Mouse (Mus musculus) neural tube, embryonic 15.5 days (tissue): Measurements from ENCODE around the gene Cd48. TPM values are rescaled to one million over a fixed set of nuclear protein-coding genes. Genes with fewer than 3 reads are reported as not detected.

ENCODE experiments used
- ATAC-seq: fragments of 200-750 bp; cut with Nextera tagmentation; 2 replicates; pipeline ENCODE4 v1.8.0; 2017; ENCODE audit warnings: mild to moderate bottlenecking, moderate TSS enrichment, moderate library complexity; ENCODE audit not compliant: low FRiP score
- H3K27ac ChIP-seq: fragments of 300-500 bp; sonication (generic); replicated peaks from 2 replicates; pipeline ENCODE4 v1.5.1; 2015; ENCODE audit warnings: mild to moderate bottlenecking, inconsistent platforms
- H3K27me3 ChIP-seq: fragments of 300-500 bp; sonication (generic); replicated peaks from 2 replicates; pipeline ENCODE4 v1.6.1; 2015; ENCODE audit warnings: inconsistent platforms
- H3K36me3 ChIP-seq: fragments of 300-500 bp; sonication (generic); 2 replicates; pipeline ENCODE4 v1.6.1; 2015; ENCODE audit warnings: inconsistent platforms
- H3K4me1 ChIP-seq: fragments of 300-500 bp; sonication (generic); 2 replicates; pipeline ENCODE4 v1.6.1; 2015; ENCODE audit warnings: inconsistent platforms
- H3K4me2 ChIP-seq: fragments of 300-500 bp; sonication (generic); 2 replicates; pipeline ENCODE4 v1.6.1; 2015; ENCODE audit warnings: inconsistent platforms, mild to moderate bottlenecking, moderate library complexity
- H3K4me3 ChIP-seq: fragments of 300-500 bp; sonication (generic); replicated peaks from 2 replicates; pipeline ENCODE4 v1.5.1; 2015; ENCODE audit warnings: mild to moderate bottlenecking, inconsistent platforms
- H3K9ac ChIP-seq: fragments of 300-500 bp; sonication (generic); replicated peaks from 2 replicates; pipeline ENCODE4 v1.6.1; 2015; ENCODE audit warnings: mild to moderate bottlenecking, inconsistent platforms
- H3K9me3 ChIP-seq: fragments of 300-500 bp; sonication (generic); replicated peaks from 2 replicates; pipeline ENCODE4 v1.6.1; 2016; ENCODE audit warnings: inconsistent platforms
- WGBS: fragments of 180-500 bp; shearing (Covaris S2); methylation state at CpG from one replicate; pipeline ENCODE4 v1.1.7; 2015; ENCODE audit warnings: mixed read lengths; 5-methylcytosine and 5-hydroxymethylcytosine counted together
- polyA plus RNA-seq: library from polyadenylated mRNA; unstranded; fragments of >200 nt; fragmentation: Nextera tagmentation; extraction: Ambion mirVana; gene quantifications from 2 replicates; pipeline ENCODE4 v1.2.1, GENCODE M21; 2015

Cd48 gene
- polyA plus RNA-seq = 1.3 and 11.7 TPM in 2 replicates

DNA sequence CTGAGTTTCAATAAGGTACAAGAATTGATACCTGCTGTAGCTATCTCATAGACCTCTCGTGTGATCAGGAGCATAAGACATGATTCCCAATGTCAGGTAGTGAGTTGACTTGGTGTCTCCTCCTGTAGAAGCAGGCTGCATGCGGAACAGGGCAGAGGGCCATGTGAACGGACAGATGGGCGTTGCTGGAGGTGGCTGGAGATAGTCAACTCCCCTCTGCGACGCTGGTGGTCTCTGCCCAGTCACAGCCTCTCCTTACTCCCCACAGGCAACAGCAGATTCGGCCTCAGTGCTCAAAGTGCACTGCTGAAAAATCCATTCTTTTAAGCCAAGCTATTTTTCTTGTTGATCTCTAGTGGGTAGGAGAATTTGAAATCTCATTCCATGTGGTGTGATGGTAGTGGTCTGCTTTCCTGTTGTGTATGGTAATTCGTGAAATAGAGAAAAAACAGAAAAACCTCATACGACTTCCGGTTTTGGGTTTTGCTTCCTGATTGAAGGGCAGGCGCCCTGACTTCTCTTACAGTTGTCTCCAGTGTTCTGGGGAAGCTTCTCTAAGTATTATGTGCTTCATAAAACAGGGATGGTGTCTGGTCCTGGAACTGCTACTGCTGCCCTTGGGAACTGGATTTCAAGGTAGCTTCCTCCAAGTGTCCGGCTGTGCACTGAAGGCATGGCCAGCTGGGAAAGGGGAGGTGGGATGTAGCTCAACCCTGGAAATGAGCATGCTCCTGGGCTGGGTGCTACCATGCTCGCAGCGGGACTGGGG, at the start of gene Cd48:
TSS of gene Cd48 (plus strand) at position 479 of the 769 bp plus-strand sequence.
- Histone ChIP-seq H3K4me2 (no peak within 1 kb of the TSS), H3K36me3 (no peaks in the 10 kb centered on the region), H3K4me1 (no peaks in the 10 kb centered on the region), H3K9me3 (no peaks in the 10 kb centered on the region), H3K4me3 (no peak within 1 kb of the TSS), H3K27me3 (no peaks in the 10 kb centered on the region), H3K9ac (no peak within 1 kb of the TSS), H3K27ac (no peak within 1 kb of the TSS)
- ATAC-seq = no peak
- 91% methylated on average over 14 of the region's 14 CpGs for WGBS

DNA sequence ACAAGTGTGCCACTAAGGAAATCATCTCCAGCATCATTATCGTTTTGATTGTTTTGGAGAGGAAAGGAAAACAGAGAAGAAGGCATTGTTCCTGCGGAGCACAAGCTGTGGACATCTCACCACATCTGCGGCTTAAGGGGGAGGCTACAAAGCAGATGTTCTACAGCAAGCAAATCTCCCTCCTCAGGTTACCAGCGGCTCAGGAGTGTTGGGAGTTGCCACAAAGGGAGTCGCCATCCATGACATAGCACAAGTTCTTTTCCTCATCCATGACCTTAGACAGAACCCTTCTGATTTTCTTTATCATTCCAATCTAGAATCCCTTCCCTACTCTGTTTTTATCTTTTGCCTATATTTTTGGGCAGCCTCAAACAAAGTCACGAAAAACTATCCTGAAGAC, 46.1 kb upstream of the Cd48 start:
- no peaks in the 10 kb centered on the region for H3K27me3 ChIP-seq
- H3K9ac ChIP-seq = no peak overlapping the region
- H3K27ac ChIP-seq = no peak overlapping the region
- no peak for ATAC-seq
- H3K4me1 ChIP-seq = no peaks in the 10 kb centered on the region
- H3K4me3 ChIP-seq = no peak overlapping the region
- H3K36me3 ChIP-seq = no peaks in the 10 kb centered on the region
- 80% methylated on average over 6 of the region's 6 CpGs for WGBS
- H3K4me2 ChIP-seq = no peak overlapping the region
- no peaks in the 10 kb centered on the region for H3K9me3 ChIP-seq

DNA sequence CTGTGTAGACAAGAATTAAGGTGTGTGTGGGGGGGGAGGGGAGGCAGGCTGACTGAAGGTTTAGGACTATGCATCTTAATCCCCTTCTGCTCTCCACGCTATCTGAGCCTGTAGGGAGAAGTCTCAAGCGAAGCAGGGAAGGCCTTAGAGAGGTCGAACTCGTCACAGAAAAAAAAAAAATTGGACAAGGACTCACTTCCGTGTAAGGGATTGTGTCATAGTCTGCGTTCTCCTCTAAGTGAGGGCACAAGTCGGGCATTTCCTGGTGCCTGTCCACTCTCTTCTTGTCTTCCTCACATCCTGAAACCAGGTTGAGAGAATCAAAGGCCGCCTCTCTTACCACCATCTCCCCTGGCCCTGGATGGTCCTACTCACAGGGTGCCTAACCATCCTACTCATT, 44.7 kb upstream of the Cd48 start:
- Histone ChIP-seq H3K4me3 (no peak overlapping the region), H3K4me1 (no peaks in the 10 kb centered on the region), H3K9me3 (no peaks in the 10 kb centered on the region), H3K4me2 (no peak overlapping the region), H3K9ac (no peak overlapping the region), H3K27me3 (no peaks in the 10 kb centered on the region), H3K27ac (no peak overlapping the region), H3K36me3 (no peaks in the 10 kb centered on the region)
- ATAC-seq = no peak
- WGBS = 92% methylated on average over 8 of the region's 8 CpGs

DNA sequence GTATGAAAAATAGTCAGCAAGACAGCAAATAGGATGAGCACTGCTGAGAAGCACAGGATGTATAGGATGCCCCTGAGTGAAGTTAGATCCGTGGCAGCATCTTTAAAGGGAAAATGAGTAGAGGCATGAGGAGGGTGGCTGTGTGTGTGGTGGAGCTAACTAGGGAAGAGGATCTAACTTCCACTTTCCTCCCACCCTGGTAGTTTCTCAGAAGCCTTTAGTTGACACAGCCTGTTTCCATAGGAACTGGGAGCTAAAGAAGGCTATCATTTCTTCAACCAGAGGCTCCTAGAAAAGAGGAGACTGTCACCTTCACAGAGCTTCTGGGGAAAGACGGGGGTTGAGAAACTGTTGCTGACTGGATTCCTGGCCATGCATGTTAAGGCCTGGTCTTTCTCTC, 43.1 kb upstream of the Cd48 start:
- Histone ChIP-seq H3K4me2 (no peak overlapping the region), H3K36me3 (no peaks in the 10 kb centered on the region), H3K27ac (no peak overlapping the region), H3K4me3 (no peak overlapping the region), H3K27me3 (no peaks in the 10 kb centered on the region), H3K9me3 (no peaks in the 10 kb centered on the region), H3K4me1 (no peaks in the 10 kb centered on the region), H3K9ac (no peak overlapping the region)
- ATAC-seq = no peak
- WGBS = 66% methylated on average over 2 of the region's 2 CpGs

- Histone ChIP-seq H3K36me3 (no peaks in the 10 kb centered on the region), H3K9ac (no peak overlapping the region), H3K27me3 (no peaks in the 10 kb centered on the region), H3K4me1 (no peaks in the 10 kb centered on the region), H3K9me3 (no peaks in the 10 kb centered on the region), H3K27ac (no peak overlapping the region), H3K4me3 (no peak overlapping the region), H3K4me2 (no peak overlapping the region)
- no peak for ATAC-seq
- WGBS = 95% methylated on average over 6 of the region's 6 CpGs
Observed at GRCm38 (mm10) chr1:171640796-171641195, 41.0 kb upstream of the Cd48 start.

- WGBS = 91% methylated on average over 7 of the region's 7 CpGs
Observed at GRCm38 (mm10) chr1:171643612-171644011, 38.2 kb upstream of the Cd48 start.

GRCm38 (mm10) chr1:171646429-171646940, 35.3 kb upstream of the Cd48 start:
- Histone ChIP-seq H3K27ac (no peak overlapping the region), H3K27me3 (no peaks in the 10 kb centered on the region), H3K9ac (no peak overlapping the region), H3K36me3 (no peaks in the 10 kb centered on the region), H3K4me2 (no peak overlapping the region), H3K4me1 (no peaks in the 10 kb centered on the region), H3K4me3 (no peak overlapping the region), H3K9me3 (no peaks in the 10 kb centered on the region)
- WGBS = 79% methylated on average over 5 of the region's 5 CpGs
- no peak for ATAC-seq

More at GRCm38 (mm10) chr1:171643612-171644011, 38.2 kb upstream of the Cd48 start:
- no peaks in the 10 kb centered on the region for H3K9me3 ChIP-seq
- no peak for ATAC-seq
- no peaks in the 10 kb centered on the region for H3K4me1 ChIP-seq
- no peak overlapping the region for H3K27ac ChIP-seq
- no peaks in the 10 kb centered on the region for H3K27me3 ChIP-seq
- no peaks in the 10 kb centered on the region for H3K36me3 ChIP-seq
- H3K4me3 ChIP-seq = no peak overlapping the region
- H3K9ac ChIP-seq = no peak overlapping the region
- no peak overlapping the region for H3K4me2 ChIP-seq

- Histone ChIP-seq H3K27me3 (no peaks in the 10 kb centered on the region), H3K4me3 (no peak overlapping the region), H3K4me2 (no peak overlapping the region), H3K9ac (no peak overlapping the region), H3K9me3 (no peaks in the 10 kb centered on the region), H3K4me1 (no peaks in the 10 kb centered on the region), H3K36me3 (no peaks in the 10 kb centered on the region), H3K27ac (no peak overlapping the region)
- WGBS = 90% methylated on average over 5 of the region's 5 CpGs
- no peak for ATAC-seq
Observed at GRCm38 (mm10) chr1:171647716-171648115, 34.1 kb upstream of the Cd48 start.

DNA sequence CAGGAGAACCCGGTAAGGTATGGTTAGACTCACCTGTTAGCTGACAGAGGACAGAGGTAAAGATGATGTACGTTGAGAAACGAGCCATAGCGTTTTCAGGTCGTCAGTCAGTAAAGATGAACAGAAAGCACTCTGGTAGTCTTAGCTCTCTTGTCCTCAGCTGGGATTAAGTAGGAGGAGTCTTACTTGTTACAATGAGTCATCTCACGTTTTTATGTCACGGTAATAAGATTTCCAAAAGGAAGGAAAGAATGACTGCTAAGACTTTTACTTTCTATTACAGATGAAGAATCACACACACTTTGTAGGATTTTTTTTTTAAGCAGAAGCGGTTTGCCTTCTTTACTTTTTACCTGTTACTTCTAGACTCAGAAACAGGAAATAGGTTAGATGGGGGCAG, 33.0 kb upstream of the Cd48 start:
- ATAC-seq = no peak

GRCm38 (mm10) chr1:171652734-171653133, 29.1 kb upstream of the Cd48 start, which contains the start of gene Slamf7:
Gene Slamf7, minus strand, starts transcription at chr1:171653035.
- 93% methylated on average over 5 of the region's 5 CpGs for WGBS
- H3K4me2 ChIP-seq = no peak within 1 kb of the TSS
- no peaks in the 10 kb centered on the region for H3K4me1 ChIP-seq
- no peak within 1 kb of the TSS for H3K9ac ChIP-seq
- no peak within 1 kb of the TSS for H3K27ac ChIP-seq
- no peak within 1 kb of the TSS for H3K4me3 ChIP-seq
- H3K36me3 ChIP-seq = no peaks in the 10 kb centered on the region
- H3K9me3 ChIP-seq = no peaks in the 10 kb centered on the region
- H3K27me3 ChIP-seq = no peaks in the 10 kb centered on the region
- ATAC-seq = no peak

More for the DNA sequence above, 33.0 kb upstream of the Cd48 start:
- Histone ChIP-seq H3K9me3 (no peaks in the 10 kb centered on the region), H3K27ac (no peak overlapping the region), H3K36me3 (no peaks in the 10 kb centered on the region), H3K9ac (no peak overlapping the region), H3K4me3 (no peak overlapping the region), H3K4me2 (no peak overlapping the region), H3K27me3 (no peaks in the 10 kb centered on the region), H3K4me1 (no peaks in the 10 kb centered on the region)
- WGBS = 84% methylated on average over 8 of the region's 8 CpGs

- Histone ChIP-seq H3K4me2 (no peak overlapping the region), H3K27ac (no peak overlapping the region), H3K9me3 (no peaks in the 10 kb centered on the region), H3K4me3 (no peak overlapping the region), H3K27me3 (no peaks in the 10 kb centered on the region), H3K9ac (no peak overlapping the region), H3K36me3 (no peaks in the 10 kb centered on the region), H3K4me1 (no peaks in the 10 kb centered on the region)
- WGBS = 85% methylated on average over 5 of the region's 5 CpGs
- ATAC-seq = no peak
Observed at GRCm38 (mm10) chr1:171658561-171658991, 23.2 kb upstream of the Cd48 start.

DNA sequence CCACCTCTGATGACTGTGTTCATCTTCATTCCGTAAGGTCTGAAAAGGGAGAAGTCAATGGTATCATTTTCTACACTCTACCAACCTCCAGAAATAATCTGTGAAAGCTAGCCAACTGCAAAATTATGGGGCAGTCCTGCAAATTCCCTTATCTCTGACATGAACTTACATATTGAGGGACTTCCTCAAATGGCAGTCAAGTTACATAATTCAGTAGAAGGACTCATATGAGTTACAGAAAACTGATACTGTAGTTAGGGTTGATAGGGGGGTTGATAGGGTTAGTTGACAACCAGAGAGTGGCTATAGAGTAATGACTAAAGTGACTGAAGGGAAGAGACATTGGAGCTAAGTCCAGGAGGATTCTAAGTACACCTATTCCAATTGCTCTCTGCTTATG, 21.4 kb upstream of the Cd48 start:
- ATAC-seq = no peak
- WGBS = 90% methylated on average over 1 of the region's 1 CpGs
- no peak overlapping the region for H3K9ac ChIP-seq

More for the DNA sequence above, 21.4 kb upstream of the Cd48 start:
- Histone ChIP-seq H3K4me2 (no peak overlapping the region), H3K9me3 (no peaks in the 10 kb centered on the region), H3K36me3 (no peaks in the 10 kb centered on the region), H3K27ac (no peak overlapping the region), H3K4me1 (no peaks in the 10 kb centered on the region), H3K27me3 (no peaks in the 10 kb centered on the region), H3K4me3 (no peak overlapping the region)
